ENCODE assay signal across 9 mouse cellular contexts in the genomic region with DNA sequence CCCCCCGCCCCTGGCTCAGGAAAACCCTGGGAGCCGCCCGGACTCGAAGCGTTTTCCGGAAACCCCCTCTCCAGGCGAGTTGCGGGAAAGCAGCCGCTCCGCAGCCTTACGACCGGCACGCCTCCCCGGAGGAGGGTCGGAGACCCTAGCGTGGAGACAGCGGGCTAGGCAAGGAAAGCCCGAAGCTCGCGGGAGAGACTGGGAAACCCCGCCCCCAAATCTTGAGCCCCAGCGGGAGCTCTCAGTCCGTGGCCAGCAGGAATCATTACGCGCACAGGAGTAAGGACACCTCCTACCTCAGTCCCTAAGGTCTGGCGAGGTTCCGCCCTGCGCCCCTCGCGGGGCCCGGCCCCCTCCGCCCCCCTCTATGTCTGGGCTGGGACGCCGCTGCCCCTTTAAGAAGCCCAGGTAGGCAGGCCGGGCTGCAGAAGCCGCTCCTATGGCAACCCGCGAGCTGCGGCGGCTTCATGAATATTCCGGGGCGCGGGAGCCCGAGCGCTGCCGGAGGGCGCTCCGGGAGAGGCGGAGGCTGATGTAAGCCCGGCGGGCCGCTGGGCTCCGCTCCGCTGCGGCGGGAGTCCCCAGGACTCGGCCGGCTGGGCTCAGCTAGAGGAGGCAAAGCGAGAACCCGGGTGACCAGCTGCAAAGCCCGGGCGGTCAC. TPM values are rescaled to one million over a fixed set of nuclear protein-coding genes. Genes with fewer than 3 reads are reported as not detected.
DNase-seq lines count a peak whose midpoint lies in the region; ATAC-seq lines count a peak whose summit lies in the region.
"Had no signal": no experiment of that assay in that cellular context is flagged by ENCODE, and none has a peak within 500 bp of the region (broad histone marks: within the 10 kb centered on the region; RNA-seq: fewer than 3 reads in every experiment).

No protein-coding gene starts in this region.

- peak; percentile 44 to 84 for DNase-seq in adrenal gland, adult (ENCODE audit: inconsistent age in 2 of 2, low spot score in 1 of 2)
- no peak for DNase-seq in adrenal gland, adult 8-10 months
- DNase-seq in embryo, embryonic 11 days = peak; percentile 94
- DNase-seq in gastrocnemius, postnatal 25 days = peak; percentile 24
- peak; percentile 26 to 37 for DNase-seq in kidney, adult 8-10 months
- DNase-seq in neural tube, embryonic 11.5 days (ENCODE audit: low spot score) = peak; percentile 88
- peak; percentile 7 for DNase-seq in urinary bladder, postnatal 25 days (ENCODE audit: low spot score)

- under 1% methylated on average over 59 of the region's 62 CpGs for WGBS in limb, embryonic 12.5 days
- WGBS in neural tube, embryonic 11.5 days = under 1% methylated on average over 59 of the region's 62 CpGs

- H3K27me3 ChIP-seq in limb, embryonic 12.5 days = peaks cover 96% of the 10 kb centered on the region
- H3K27me3 ChIP-seq in neural tube, embryonic 11.5 days (ENCODE audit: control insufficient read depth, insufficient read depth, low read length) = peaks cover 33% of the 10 kb centered on the region

- H3K27ac ChIP-seq in limb, embryonic 12.5 days = peak overlapping the region; percentile 56; the same call in 1 of the 2 replicates
- H3K27ac ChIP-seq in neural tube, embryonic 11.5 days (ENCODE audit: low read depth, low read length) = peak overlapping the region; percentile 83

- peak overlapping the region; percentile 98 for H3K4me2 ChIP-seq in limb, embryonic 12.5 days
- peak overlapping the region; percentile 94 for H3K4me2 ChIP-seq in neural tube, embryonic 11.5 days (ENCODE audit: low read depth)

- no peaks in the 10 kb centered on the region for H3K9me3 ChIP-seq in limb, embryonic 12.5 days
- H3K9me3 ChIP-seq in neural tube, embryonic 11.5 days (ENCODE audit: control insufficient read depth, low read length) = no peaks in the 10 kb centered on the region

- H3K4me1 ChIP-seq in limb, embryonic 12.5 days (replicated peaks) = peaks cover 24% of the 10 kb centered on the region
- H3K4me1 ChIP-seq in neural tube, embryonic 11.5 days (ENCODE audit: control insufficient read depth, insufficient read depth, low read length) = peaks cover 7% of the 10 kb centered on the region; the same call in 1 of the 2 replicates

- peak; percentile 85 for ATAC-seq in limb, embryonic 12.5 days (ENCODE audit: insufficient number of reproducible peaks, insufficient read depth, low FRiP score, low TSS enrichment, low read depth)
- peak; percentile 87 for ATAC-seq in neural tube, embryonic 11.5 days (ENCODE audit: insufficient read depth, low FRiP score, low TSS enrichment)

- H3K9ac ChIP-seq in limb, embryonic 12.5 days (replicated peaks) = peak overlapping the region; percentile 69
- peak overlapping the region; percentile 70 for H3K9ac ChIP-seq in neural tube, embryonic 11.5 days (ENCODE audit: low read length)

- no peaks in the 10 kb centered on the region for H3K36me3 ChIP-seq in limb, embryonic 12.5 days
- no peaks in the 10 kb centered on the region for H3K36me3 ChIP-seq in neural tube, embryonic 11.5 days (ENCODE audit: control insufficient read depth, insufficient read depth, low read length)

- peak overlapping the region; percentile 78 for H3K4me3 ChIP-seq in limb, embryonic 12.5 days (replicated peaks)
- peak overlapping the region; percentile 70 for H3K4me3 ChIP-seq in neural tube, embryonic 11.5 days (ENCODE audit: low read depth, low read length)

RNA-seq across cellular contexts. Expression of a gene that starts 0.7 kb away (rescaled TPM):
- 1 to 10 TPM in 3 of 4 experiments, under 1 TPM in 1; 0.84 to 2.3 (median 2.1) TPM for total RNA-seq in adrenal gland, adult 8-10 months (2022)
- 1 to 10 TPM; 1.1 to 2.8 TPM for total RNA-seq in gastrocnemius, postnatal 25 days (2021)
- 0.27 and 0.29 TPM in 2 replicates for polyA plus RNA-seq in limb, embryonic 12.5 days (2016; fragmentation: Nextera tagmentation; extraction: Ambion mirVana)
- polyA plus RNA-seq in neural tube, embryonic 11.5 days (2014; fragmentation: Nextera tagmentation; extraction: Ambion mirVana) = 1.2 and 1.4 TPM in 2 replicates
- total RNA-seq: hematopoietic stem cell, adult 5-6 weeks had no signal
